ENCODE assay signal across 39 mouse cellular contexts in genomic region chr12:72621441-72621840, GRCm38 (mm10). TPM values are rescaled to one million over a fixed set of nuclear protein-coding genes. Genes with fewer than 3 reads are reported as not detected.
"Had no signal": no experiment of that assay in that cellular context is flagged by ENCODE, and none has a peak within 500 bp of the region (broad histone marks: within the 10 kb centered on the region; RNA-seq: fewer than 3 reads in every experiment).

No protein-coding gene starts in this region.

- H3K27ac ChIP-seq: heart, embryonic 13.5 days; heart, embryonic 15.5 days; hindbrain, embryonic 13.5 days; hindbrain, embryonic 15.5 days; hindbrain, postnatal 0 days; kidney, embryonic 15.5 days; kidney, postnatal 0 days; limb, embryonic 13.5 days; limb, embryonic 15.5 days; liver, embryonic 13.5 days had no signal

- ATAC-seq: hindbrain, postnatal 0 days; intestine, embryonic 16.5 days had no signal

- H3K4me1 ChIP-seq: heart, embryonic 13.5 days; heart, embryonic 15.5 days; hindbrain, embryonic 13.5 days; hindbrain, embryonic 15.5 days; kidney, embryonic 15.5 days; limb, embryonic 13.5 days; limb, embryonic 15.5 days had no signal

- DNase-seq: gastrocnemius, postnatal 14 days; gastrocnemius, postnatal 36 days; heart, adult 18-20 months; heart, postnatal 14 days; heart, postnatal 36 days; kidney, adult 11 months; kidney, adult 2 months; kidney, postnatal 14 days; layer of hippocampus, adult 9-11 months; layer of hippocampus, postnatal 36 days; liver, embryonic 13.5 days had no signal

- H3K27me3 ChIP-seq: heart, embryonic 13.5 days; heart, embryonic 15.5 days; hindbrain, embryonic 13.5 days; hindbrain, embryonic 15.5 days; kidney, embryonic 15.5 days; limb, embryonic 13.5 days; limb, embryonic 15.5 days; liver, embryonic 13.5 days had no signal

- H3K4me3 ChIP-seq: heart, embryonic 13.5 days; heart, embryonic 15.5 days; hindbrain, embryonic 13.5 days; hindbrain, embryonic 15.5 days; kidney, embryonic 15.5 days; limb, embryonic 13.5 days; limb, embryonic 15.5 days; liver, embryonic 13.5 days had no signal

- H3K36me3 ChIP-seq: heart, embryonic 13.5 days; heart, embryonic 15.5 days; hindbrain, embryonic 13.5 days; hindbrain, embryonic 15.5 days; kidney, embryonic 15.5 days; limb, embryonic 13.5 days; limb, embryonic 15.5 days; liver, embryonic 13.5 days had no signal

- H3K9me3 ChIP-seq: heart, embryonic 15.5 days; hindbrain, embryonic 13.5 days; hindbrain, embryonic 15.5 days; kidney, embryonic 15.5 days; limb, embryonic 13.5 days; limb, embryonic 15.5 days; liver, embryonic 13.5 days had no signal

- H3K9ac ChIP-seq: heart, embryonic 13.5 days; heart, embryonic 15.5 days; hindbrain, embryonic 13.5 days; hindbrain, embryonic 15.5 days; kidney, embryonic 15.5 days; limb, embryonic 13.5 days; limb, embryonic 15.5 days; liver, embryonic 13.5 days had no signal

RNA-seq across cellular contexts. Expression of gene Gm4756, which starts 28.0 kb away (rescaled TPM):
- total RNA-seq: gastrocnemius, adult 8-10 months; gastrocnemius, postnatal 14 days; gastrocnemius, postnatal 36 days; heart, adult 18-20 months; heart, postnatal 14 days; heart, postnatal 36 days; hematopoietic stem cell, adult 5-6 weeks; hindbrain, postnatal 0 days; layer of hippocampus, adult 18-20 months; layer of hippocampus, adult 8-10 months; layer of hippocampus, postnatal 36 days; left cerebral cortex, adult 18-20 months; left cerebral cortex, adult 8-10 months; left cerebral cortex, postnatal 10 days; left cerebral cortex, postnatal 25 days; left cerebral cortex, postnatal 4 days had no signal
- polyA plus RNA-seq: frontal cortex, adult 2 months; gonadal fat pad, adult 2 months; heart, embryonic 11.5 days; heart, embryonic 13.5 days; heart, embryonic 15.5 days; heart, postnatal 0 days; hindbrain, embryonic 11.5 days; hindbrain, embryonic 13.5 days; hindbrain, embryonic 15.5 days; hindbrain, postnatal 0 days; intestine, embryonic 14.5 days; intestine, embryonic 16.5 days; kidney, embryonic 15.5 days; kidney, postnatal 0 days; large intestine, adult 2 months; limb, embryonic 11.5 days; limb, embryonic 13.5 days; limb, embryonic 15.5 days; liver, embryonic 11.5 days; liver, embryonic 13.5 days had no signal
